8 mouse cellular contexts compared by ENCODE assay signal in the genomic region with DNA sequence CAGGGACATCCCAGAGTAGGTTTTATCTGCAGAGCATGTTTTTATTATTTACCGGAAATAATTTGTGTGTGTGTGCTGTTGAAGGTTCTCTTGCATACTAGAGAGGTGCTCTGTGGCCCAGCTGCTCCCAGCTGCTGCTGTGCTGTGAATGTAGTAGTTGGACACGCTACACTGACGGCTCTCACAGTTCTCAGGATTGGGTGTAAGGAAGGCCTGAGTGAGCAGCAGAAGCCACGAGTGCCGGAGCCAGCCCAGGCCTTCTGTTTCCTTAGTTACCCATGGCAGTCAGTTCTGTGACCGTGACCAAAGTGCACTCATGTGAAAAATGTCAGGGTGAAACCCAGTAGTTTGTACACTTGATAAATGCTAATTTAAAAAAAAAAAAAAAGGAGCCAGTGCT. TPM values are rescaled to one million over a fixed set of nuclear protein-coding genes. Genes with fewer than 3 reads are reported as not detected.
A peak's percentile ranks its signal among the peaks of the same experiment; 100 is the strongest.
DNase-seq lines count a peak whose midpoint lies in the region; ATAC-seq lines count a peak whose summit lies in the region.

No protein-coding gene starts in this region.

- 40% methylated on average over 6 of the region's 6 CpGs for WGBS in hindbrain, embryonic 15.5 days
- WGBS in midbrain, embryonic 14.5 days, result 64% methylated on average over 6 of the region's 6 CpGs

- H3K27me3 ChIP-seq in hindbrain, embryonic 15.5 days, result no peaks in the 10 kb centered on the region
- H3K27me3 ChIP-seq in midbrain, embryonic 14.5 days (ENCODE audit: control insufficient read depth, insufficient read depth, low read length), result no peaks in the 10 kb centered on the region

- H3K4me1 ChIP-seq in hindbrain, embryonic 15.5 days (replicated peaks), result peaks cover 41% of the 10 kb centered on the region
- peaks cover 13% of the 10 kb centered on the region; the same call in 1 of the 2 replicates for H3K4me1 ChIP-seq in midbrain, embryonic 14.5 days (ENCODE audit: control insufficient read depth, insufficient read depth, low read length)

- peak overlapping the region; percentile 66; the same call in 1 of the 2 replicates for H3K27ac ChIP-seq in hindbrain, embryonic 15.5 days (replicated peaks)
- no peak overlapping the region for H3K27ac ChIP-seq in midbrain, embryonic 14.5 days (replicated peaks; ENCODE audit: low read depth, low read length)

- ATAC-seq in hindbrain, embryonic 15.5 days (ENCODE audit: low FRiP score, low read depth), result no peak
- no peak for ATAC-seq in midbrain, embryonic 14.5 days (ENCODE audit: low FRiP score, low TSS enrichment)
- ATAC-seq in CD4-positive, CD25-positive, alpha-beta regulatory T cell, adult 4 months, result no peak

- no peak overlapping the region for H3K4me2 ChIP-seq in hindbrain, embryonic 15.5 days
- H3K4me2 ChIP-seq in midbrain, embryonic 14.5 days (ENCODE audit: low read length), result no peak overlapping the region

- no peak overlapping the region for H3K4me3 ChIP-seq in hindbrain, embryonic 15.5 days
- no peak overlapping the region for H3K4me3 ChIP-seq in midbrain, embryonic 14.5 days (replicated peaks; ENCODE audit: low read depth, low read length)

- peak; percentile 46 for DNase-seq in lung, postnatal 10 days
- DNase-seq in lung, postnatal 25 days (ENCODE audit: low spot score), result no peak
- DNase-seq in brain, adult 2 months (ENCODE audit: low read depth, low spot score), result peak; percentile 67
- DNase-seq in lung, postnatal 36 days, result peak; percentile 53
- DNase-seq in midbrain, embryonic 14.5 days, result no peak
- no peak for DNase-seq in layer of hippocampus, postnatal 14 days (ENCODE audit: low spot score in 2 of 2)

- H3K9ac ChIP-seq in hindbrain, embryonic 15.5 days, result no peak overlapping the region
- H3K9ac ChIP-seq in midbrain, embryonic 14.5 days (replicated peaks; ENCODE audit: low read length), result no peak overlapping the region

- peaks cover 9% of the 10 kb centered on the region; the same call in 1 of the 2 replicates for H3K36me3 ChIP-seq in hindbrain, embryonic 15.5 days
- peaks cover 35% of the 10 kb centered on the region for H3K36me3 ChIP-seq in midbrain, embryonic 14.5 days (ENCODE audit: control insufficient read depth, insufficient read depth, low read length)

- H3K9me3 ChIP-seq in hindbrain, embryonic 15.5 days, result no peaks in the 10 kb centered on the region
- H3K9me3 ChIP-seq in midbrain, embryonic 14.5 days (ENCODE audit: control insufficient read depth, low read length), result no peaks in the 10 kb centered on the region

RNA-seq across cellular contexts. Expression of a gene that starts 25.2 kb away (rescaled TPM):
- 49.9 and 51.0 TPM in 2 replicates for polyA plus RNA-seq in hindbrain, embryonic 15.5 days (2015; fragmentation: Nextera tagmentation; extraction: Ambion mirVana)
- 48.4 and 63.0 TPM in 2 replicates for polyA plus RNA-seq in midbrain, embryonic 14.5 days (2014; fragmentation: Nextera tagmentation; extraction: Ambion mirVana)
- total RNA-seq in layer of hippocampus, postnatal 14 days (2021), result 100 to 1,000 TPM; 162 to 164 TPM
- 10 to 100 TPM; 42.5 to 49.0 TPM for polyA plus RNA-seq in CD4-positive, CD25-positive, alpha-beta regulatory T cell, adult 4 months (2017; shearing (Covaris generic))

Comparison
In these comparisons a context has a peak if more than half of its experiments do, and no peak if none do; other contexts are left out.
1. DNase-seq: peak in lung, postnatal 10 days (single experiment), brain, adult 2 months (single experiment) and lung, postnatal 36 days (single experiment); none in lung, postnatal 25 days (single experiment), midbrain, embryonic 14.5 days (single experiment) and layer of hippocampus, postnatal 14 days (0 of 2).